Mouse (Mus musculus) retina, postnatal 1 day (tissue): ENCODE results near the gene Fgfr2.

Source experiments
- DNase-seq: peaks from one replicate; pipeline ENCODE4 v3.0.0-alpha.2; 2012

Gene Fgfr2

GRCm38 (mm10) chr7:132181586-132182198 is 941.5 kb downstream of the Fgfr2 start:
- no peak for DNase-seq

GRCm38 (mm10) chr7:132181042-132181441 is 942.1 kb downstream of the Fgfr2 start:
- DNase-seq, result no peak

DNA sequence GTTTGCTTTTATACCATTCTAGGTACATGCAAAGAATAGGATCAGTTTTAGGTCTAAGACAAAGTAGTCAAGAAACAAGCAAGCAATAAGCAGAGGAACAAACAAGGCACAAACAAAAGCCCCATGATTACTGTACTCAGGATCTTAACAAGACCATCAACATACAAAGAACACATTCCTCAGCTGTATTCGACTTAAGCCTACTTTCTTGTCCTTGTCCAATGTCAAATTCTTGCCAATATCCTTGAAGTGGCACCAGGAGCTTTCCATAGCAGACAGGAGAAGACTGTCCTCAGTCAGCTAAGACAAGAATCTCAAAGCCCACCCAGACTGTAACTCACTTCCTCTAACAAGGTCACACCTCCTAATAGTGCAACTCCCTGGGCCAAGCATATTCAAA is 944.1 kb downstream of the Fgfr2 start:
- DNase-seq, result no peak

DNA sequence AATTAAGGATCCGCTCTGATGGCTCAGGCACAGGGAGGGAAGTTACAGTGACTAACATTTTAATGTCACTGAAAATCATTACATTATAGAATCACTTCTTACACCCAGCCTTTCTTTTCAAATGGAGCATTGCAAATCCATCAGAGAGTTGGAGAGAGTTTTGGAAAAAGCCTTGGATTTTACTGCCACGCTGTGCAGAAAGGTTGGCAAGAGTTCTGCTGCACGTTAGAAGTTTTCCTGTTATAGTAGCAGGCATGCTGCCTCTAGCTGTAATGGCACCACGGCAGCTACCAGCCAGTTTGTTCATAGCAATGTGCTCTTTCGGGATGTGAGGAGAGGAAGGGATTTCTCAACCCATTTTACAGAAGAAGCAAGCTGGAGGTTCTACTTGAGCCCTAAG is 948.4 kb downstream of the Fgfr2 start:
- no peak for DNase-seq

- no peak for DNase-seq
Measured at GRCm38 (mm10) chr7:132174296-132174695, 948.9 kb downstream of the Fgfr2 start.

DNA sequence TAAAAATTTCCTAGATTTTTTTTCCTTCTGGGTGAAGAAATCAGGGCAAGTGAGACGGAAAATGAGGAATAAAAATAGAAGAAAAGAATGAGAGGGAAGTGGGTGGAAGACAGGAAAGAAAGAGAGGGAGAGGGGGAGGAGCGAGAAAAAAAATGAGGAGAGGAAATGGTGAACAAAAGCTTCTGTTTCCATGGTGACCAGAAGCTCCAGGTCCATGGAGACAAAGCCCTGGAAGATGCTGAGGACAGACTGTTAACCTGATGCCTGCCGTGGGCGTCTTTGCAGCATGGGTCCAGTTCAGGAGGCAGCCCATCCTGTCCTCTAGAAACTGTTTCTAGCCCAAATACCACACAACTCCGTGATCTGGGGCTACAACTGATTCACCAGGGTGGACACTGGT is 950.9 kb downstream of the Fgfr2 start:
- peak; percentile 25 for DNase-seq

DNA sequence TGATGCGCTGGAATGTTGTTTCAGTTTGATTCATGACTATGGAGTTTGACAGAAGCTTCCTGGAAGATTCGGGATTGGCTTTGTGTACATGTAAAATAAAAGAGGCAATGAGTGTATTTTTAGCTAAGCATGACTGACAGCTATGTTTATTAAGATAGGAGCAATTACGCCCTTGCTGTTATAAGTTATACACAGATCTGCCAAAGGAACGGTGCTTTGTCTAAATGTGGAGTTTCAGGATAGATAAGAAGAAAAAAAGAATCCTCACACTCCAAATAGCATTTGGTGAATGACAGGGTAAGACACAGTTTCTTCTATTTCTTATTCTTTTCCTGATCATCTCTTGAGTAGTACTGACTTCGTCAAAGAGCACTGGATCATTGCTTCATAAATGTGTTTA is 951.4 kb downstream of the Fgfr2 start:
- no peak for DNase-seq

DNA sequence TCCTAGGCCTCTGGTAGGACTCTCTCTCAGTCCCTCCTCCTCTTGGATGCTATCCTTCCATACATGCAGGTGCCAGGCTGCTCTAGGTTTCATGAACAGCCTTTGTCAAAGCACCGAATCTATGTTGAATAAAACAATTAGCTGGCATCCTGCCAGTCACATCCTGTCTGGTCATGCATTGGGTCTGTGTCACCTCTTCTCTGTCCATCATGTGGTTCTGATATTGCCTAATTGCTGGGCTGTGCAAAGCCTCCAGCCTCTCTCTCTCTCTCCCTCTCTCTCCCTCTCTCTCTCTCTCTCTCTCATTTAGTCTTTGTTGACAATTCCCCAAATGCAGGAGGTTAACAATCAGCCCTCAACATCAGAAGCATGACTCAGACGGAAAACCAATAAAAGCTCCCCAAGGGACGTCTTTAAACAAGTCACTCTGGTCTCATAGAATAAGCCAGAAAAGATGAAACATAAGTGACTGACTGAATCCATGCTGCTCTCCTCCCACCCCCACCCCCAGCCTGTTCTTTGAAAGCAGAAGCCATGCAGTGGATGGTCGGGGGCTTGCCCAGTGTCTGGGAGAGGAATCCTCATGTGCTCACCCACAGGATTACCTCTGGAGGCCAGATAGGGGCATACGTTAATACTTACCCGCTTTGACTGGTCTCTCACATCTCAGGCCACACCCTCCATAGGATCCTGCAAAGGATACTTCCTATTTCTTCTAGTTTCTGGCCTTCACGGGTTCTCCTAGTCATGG is 953.6 kb downstream of the Fgfr2 start:
- DNase-seq, result peak; percentile 34

DNA sequence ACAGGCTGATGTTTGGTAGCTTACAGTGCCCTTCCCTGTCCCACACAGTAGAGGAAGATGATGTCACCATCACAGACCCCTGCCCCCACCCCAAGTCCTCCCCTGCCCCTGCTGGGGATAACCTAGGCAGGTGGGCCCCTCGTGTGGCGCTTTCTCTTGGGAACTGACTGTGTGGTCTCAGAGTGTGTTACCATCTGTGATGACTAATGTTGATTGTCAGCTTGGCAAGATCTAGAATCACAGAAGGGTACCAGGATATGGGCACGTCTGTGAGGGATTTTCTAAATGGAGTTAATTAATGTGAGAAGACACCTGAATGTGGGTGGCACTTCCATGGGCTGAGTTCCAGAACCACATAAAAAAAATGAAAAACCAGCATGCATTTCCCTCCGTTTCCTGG is 955.9 kb downstream of the Fgfr2 start:
- no peak for DNase-seq

DNA sequence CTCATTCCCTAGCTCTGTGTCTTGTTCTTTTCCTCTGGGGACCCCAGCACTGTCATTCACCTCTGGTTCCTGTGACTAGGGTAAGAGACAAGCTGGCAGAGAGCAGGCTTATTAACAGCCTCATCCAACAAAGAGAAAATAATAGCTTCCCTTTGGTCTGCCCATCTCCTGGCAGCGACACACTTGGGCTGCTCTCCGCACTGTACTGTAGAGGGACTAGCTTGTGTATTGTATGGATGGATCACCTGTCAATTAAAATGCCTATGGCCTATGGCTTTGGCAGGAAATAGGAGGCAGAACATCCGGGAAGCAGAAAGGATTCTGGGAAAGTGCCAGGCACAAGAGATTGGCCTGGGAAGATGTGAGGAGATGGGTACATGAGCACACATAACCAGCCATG is 960.9 kb downstream of the Fgfr2 start:
- peak; percentile 19 for DNase-seq

- DNase-seq, result no peak
Measured at GRCm38 (mm10) chr7:132158321-132159025, 964.7 kb downstream of the Fgfr2 start.

- peak; percentile 17 for DNase-seq
Measured at GRCm38 (mm10) chr7:132154368-132154961, 968.7 kb downstream of the Fgfr2 start, which contains the start of gene Cpxm2. Cpxm2 (minus strand) TSS chr7:132154739.

DNA sequence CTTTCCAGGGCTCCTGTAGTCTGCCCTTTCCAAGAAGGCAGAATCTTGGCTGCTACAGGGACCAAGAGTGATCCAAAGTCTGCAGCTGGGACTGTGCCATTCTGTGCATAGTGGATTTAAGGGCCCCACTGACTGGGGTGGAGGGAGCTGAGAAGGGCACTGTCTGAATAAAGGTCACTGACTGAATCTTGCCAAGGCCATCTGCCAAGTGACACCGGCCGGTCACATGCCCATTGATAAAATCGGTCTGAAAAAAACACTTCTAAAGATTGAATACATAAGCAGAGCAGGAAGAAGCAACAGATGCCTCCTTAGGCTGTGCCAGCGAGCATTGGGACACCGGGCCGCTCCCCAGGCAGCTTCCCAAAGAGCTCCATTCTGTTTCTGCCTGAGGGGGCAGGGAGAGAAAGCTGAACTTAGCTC is 969.4 kb downstream of the Fgfr2 start:
- peak; percentile 22 for DNase-seq

DNA sequence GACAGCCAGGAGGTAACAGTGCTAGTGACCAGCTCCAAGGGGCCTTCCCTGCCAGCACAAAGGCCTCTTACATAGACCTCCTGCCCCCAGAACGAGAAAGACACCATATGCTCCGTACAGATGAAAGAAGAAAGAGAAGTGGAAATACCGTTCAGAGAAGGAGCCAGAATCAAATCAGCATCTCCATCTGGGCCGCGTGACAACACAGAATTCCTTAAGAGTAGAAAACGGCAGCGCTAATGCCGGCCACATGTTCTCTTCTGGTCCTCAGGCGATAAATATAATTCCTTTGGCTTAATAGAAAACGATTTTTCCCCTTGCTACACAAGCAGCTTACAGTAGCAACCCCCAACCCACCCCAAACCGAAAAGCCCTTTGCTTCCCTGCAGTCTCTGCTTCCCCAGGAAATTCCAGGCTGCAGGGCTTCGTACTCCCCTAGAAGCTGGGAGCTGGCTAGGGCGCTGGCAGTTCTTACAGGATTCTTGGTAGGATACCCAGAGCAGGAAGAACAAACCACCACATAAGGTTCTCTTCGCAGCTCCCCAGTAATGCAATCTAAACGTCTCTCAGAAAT is 977.8 kb downstream of the Fgfr2 start:
- no peak for DNase-seq

- no peak for DNase-seq
Measured at GRCm38 (mm10) chr7:132128687-132129086, 994.5 kb downstream of the Fgfr2 start.

- no peak for DNase-seq
Measured at GRCm38 (mm10) chr7:132124948-132125347, 998.2 kb downstream of the Fgfr2 start.

- no peak for DNase-seq
Measured at GRCm38 (mm10) chr7:132123211-132123610, 999.9 kb downstream of the Fgfr2 start.

GRCm38 (mm10) chr7:132119817-132120216 is 1003.3 kb downstream of the Fgfr2 start:
- DNase-seq, result no peak

DNA sequence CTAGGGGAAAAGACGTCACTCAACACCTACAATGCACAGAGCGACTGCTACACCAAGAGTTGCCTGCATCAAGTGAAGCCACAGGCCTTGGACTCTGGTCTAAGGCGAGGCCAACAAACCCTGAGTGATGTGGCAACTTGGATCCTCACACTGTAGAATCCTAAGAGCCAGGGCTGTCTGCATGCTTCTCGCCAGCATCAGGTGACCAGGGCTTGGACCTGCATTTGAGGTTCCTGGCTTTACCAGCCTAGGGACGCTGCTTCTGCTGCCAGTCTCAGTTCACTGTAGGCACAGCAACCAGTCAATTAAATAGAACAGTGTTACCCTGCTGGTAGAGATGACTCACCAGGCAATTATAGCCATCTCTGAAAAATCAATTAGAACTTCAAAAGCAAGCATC is 1011.4 kb downstream of the Fgfr2 start:
- DNase-seq, result no peak

GRCm38 (mm10) chr7:132110308-132110707 is 1012.8 kb downstream of the Fgfr2 start:
- DNase-seq, result no peak

- no peak for DNase-seq
Measured at GRCm38 (mm10) chr7:132106891-132107290, 1016.3 kb downstream of the Fgfr2 start.

- DNase-seq, result no peak
Measured at GRCm38 (mm10) chr7:132105326-132105725, 1017.8 kb downstream of the Fgfr2 start.

DNA sequence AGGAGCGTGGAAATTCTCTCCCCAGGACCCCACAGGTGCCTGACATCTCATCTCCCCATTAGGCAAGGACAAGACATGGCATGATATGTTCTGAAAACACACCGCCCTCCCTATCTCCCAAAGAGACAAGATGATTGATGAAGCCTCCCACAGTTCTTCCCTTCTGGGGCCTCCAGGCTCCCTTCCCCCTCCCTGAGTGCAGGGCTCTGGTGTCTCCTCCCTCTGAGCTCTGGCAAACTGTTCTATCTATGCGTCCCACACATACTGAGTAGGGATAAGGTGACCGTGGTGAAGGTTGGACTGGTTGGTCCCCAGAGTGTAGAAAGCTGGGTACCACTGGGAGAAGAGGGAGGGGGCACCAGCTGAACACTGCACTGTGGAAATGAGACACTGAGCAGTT is 1024.7 kb downstream of the Fgfr2 start:
- DNase-seq, result no peak
